Mouse (Mus musculus) heart, adult 2 months (tissue): ENCODE measurements around the gene Eml1. TPM values are rescaled to one million over a fixed set of nuclear protein-coding genes. Genes with fewer than 3 reads are reported as not detected.

Experiments
- DNase-seq, 2 experiments: peaks; one replicate each; pipeline ENCODE4 v3.0.0; 2021
- H3K27ac ChIP-seq: fragments of 200-600 bp; 2 replicates; pipeline ENCODE4 v1.8.1; 2022
- H3K27me3 ChIP-seq: fragments of 200-500 bp; 2 replicates; pipeline ENCODE4 v1.6.1; 2012; ENCODE audit warnings: mild to moderate bottlenecking, low read length, inconsistent platforms, mixed read lengths; ENCODE audit not compliant: control insufficient read depth, insufficient read depth
- H3K36me3 ChIP-seq: fragments of 200-500 bp; 2 replicates; pipeline ENCODE4 v1.6.1; 2012; ENCODE audit warnings: low read length, inconsistent platforms; ENCODE audit not compliant: control insufficient read depth, insufficient read depth
- H3K4me1 ChIP-seq: fragments of 200-500 bp; 2 replicates; pipeline ENCODE4 v1.6.1; 2011; ENCODE audit warnings: low read length; ENCODE audit not compliant: control insufficient read depth, insufficient read depth
- H3K4me3 ChIP-seq: fragments of 200-600 bp; 2 replicates; pipeline ENCODE4 v1.8.1; 2022
- H3K79me2 ChIP-seq: fragments of 200-500 bp; replicated peaks from 2 replicates; pipeline ENCODE4 v1.6.1; 2012; ENCODE audit warnings: mild to moderate bottlenecking, inconsistent platforms, low read length, moderate library complexity, mixed read lengths; ENCODE audit not compliant: control insufficient read depth, insufficient read depth
- H3K9ac ChIP-seq: fragments of 200-500 bp; 2 replicates; pipeline ENCODE4 v1.6.1; 2012; ENCODE audit warnings: low read depth, mild to moderate bottlenecking, control low read depth, inconsistent platforms, low read length, mixed read lengths
- CTCF ChIP-seq: fragments of 200-600 bp; IDR thresholded peaks from 2 replicates; pipeline ENCODE4 v1.8.1; 2022; ENCODE audit warnings: antibody characterized with exemption, mild to moderate bottlenecking, moderate library complexity
- EP300 ChIP-seq: fragments of 200-500 bp; IDR thresholded peaks from 2 replicates; pipeline ENCODE4 v1.6.1; 2011; ENCODE audit warnings: low read depth, low read length, control low read depth; ENCODE audit not compliant: insufficient read depth
- POLR2A ChIP-seq: fragments of 200-500 bp; IDR thresholded peaks from 2 replicates; pipeline ENCODE4 v1.6.1; 2011; ENCODE audit warnings: mild to moderate bottlenecking, low read depth, low read length, control low read depth; ENCODE audit not compliant: insufficient read depth
- WGBS: fragments of 180-500 bp; shearing (Covaris S2); methylation state at CpG from one replicate; pipeline ENCODE4 v1.1.7; 2018; 5-methylcytosine and 5-hydroxymethylcytosine counted together
- intact Hi-C: fragments of 180-260 bp; cut with DNase I; formaldehyde crosslinking; loops from one replicate; pipeline ENCODE4 v1.15.1; 2025
- polyA plus RNA-seq: library from polyadenylated mRNA; depleted of rRNA; stranded (reverse); fragments of >200 nt; gene quantifications from 2 replicates; pipeline ENCODE4 v1.2.3, GENCODE M21; 2012; rRNA removed
- total RNA-seq, 2 experiments: library from RNA; stranded (reverse); gene quantifications; 2 replicates each; pipeline ENCODE4 v1.2.3; 2021

The Eml1 gene
- total and polyA plus RNA-seq, 3 experiments, result 68.7 to 84.7 (median 73.5) TPM

DNA sequence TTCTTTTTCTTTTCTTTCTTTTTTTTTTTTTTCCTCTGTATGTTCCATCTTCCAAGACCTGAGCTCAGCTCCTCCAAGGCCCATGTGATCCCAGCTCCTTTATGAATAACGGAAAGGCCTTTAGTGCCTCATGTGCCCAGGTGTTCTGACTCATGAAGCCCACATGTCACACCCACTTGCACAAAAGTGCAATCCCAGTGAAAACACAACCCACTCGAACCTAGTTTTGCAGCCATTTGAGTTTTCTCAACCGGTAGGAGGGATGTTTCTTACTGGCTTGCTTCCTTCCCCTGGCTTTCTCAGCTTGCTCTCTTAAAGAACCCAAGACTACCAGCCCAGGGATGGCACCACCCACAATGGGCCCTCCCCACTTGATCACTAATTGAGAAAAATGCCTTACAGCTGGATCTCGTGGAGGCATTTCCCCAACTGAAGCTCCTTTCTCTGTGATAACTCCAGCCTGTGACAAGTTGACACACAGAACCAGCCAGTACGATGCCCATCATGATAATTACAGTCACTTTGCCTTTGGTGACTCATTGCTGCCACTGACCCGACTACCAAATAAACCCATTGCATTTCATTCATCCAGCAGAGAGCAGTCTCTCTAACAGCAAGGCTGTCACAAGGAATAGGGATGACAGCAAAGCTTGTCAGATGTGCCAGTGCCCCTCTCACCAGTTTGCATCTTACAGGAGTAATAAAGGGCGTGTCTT lies 208.6 kb downstream of the Eml1 start:
- H3K27ac ChIP-seq, result no peak overlapping the region
- H3K4me1 ChIP-seq, result no peaks in the 10 kb centered on the region
- intact Hi-C loops, result no loop called here
- no peaks in the 10 kb centered on the region for H3K36me3 ChIP-seq
- 62% methylated on average over 7 of the region's 7 CpGs for WGBS
- no peaks in the 10 kb centered on the region for H3K79me2 ChIP-seq
- TF ChIP-seq POLR2A (no peak), EP300 (no peak), CTCF (no peak)
- DNase-seq, result no peak
- H3K9ac ChIP-seq, result no peak overlapping the region
- H3K27me3 ChIP-seq, result no peaks in the 10 kb centered on the region
- no peak overlapping the region for H3K4me3 ChIP-seq

DNA sequence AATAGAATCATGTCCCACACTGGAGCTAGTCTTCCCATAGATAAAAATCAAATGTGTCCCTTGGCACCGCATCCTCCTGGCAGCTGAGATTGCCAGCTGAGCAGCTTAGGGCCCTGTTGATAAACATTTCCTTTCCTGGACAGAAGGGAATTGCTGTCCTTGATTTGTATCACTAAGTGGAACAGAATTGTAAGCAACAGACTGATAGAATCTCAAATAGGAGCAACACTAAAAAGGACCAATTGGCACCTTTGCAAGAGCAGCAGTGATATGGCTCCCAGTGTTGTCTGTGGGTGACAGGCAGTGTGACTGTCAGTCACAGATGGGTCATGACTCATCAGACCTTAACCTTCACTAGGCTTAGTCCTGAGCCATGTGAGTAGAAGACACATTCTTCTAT lies 213.0 kb downstream of the Eml1 start:
- Histone ChIP-seq H3K9ac (no peak overlapping the region), H3K4me3 (no peak overlapping the region), H3K4me1 (no peaks in the 10 kb centered on the region), H3K36me3 (no peaks in the 10 kb centered on the region), H3K79me2 (no peaks in the 10 kb centered on the region), H3K27ac (no peak overlapping the region), H3K27me3 (no peaks in the 10 kb centered on the region)
- no peak for DNase-seq
- intact Hi-C loops, result no loop called here
- 55% methylated on average over 1 of the region's 1 CpGs for WGBS
- TF ChIP-seq CTCF, result no peak
- TF ChIP-seq POLR2A, result no peak

Other genes starting within 250 kb of the Eml1 start
- 10 to 100 TPM; 84.6 to 99.8 TPM for gene Setd3, start 191.6 kb upstream of the Eml1 start, total RNA-seq
- gene Setd3, start 191.6 kb upstream of the Eml1 start, polyA plus RNA-seq, result 25.0 and 46.8 TPM in 2 replicates
- gene Ccnk, start 191.4 kb upstream of the Eml1 start, total RNA-seq, result 10 to 100 TPM; 28.9 to 31.9 TPM
- 14.8 and 20.6 TPM in 2 replicates for gene Ccnk, start 191.4 kb upstream of the Eml1 start, polyA plus RNA-seq
- gene Ccdc85c, start 95.5 kb upstream of the Eml1 start, total RNA-seq, result 10 to 100 TPM; 39.2 to 43.9 TPM
- 27.1 and 29.3 TPM in 2 replicates for gene Ccdc85c, start 95.5 kb upstream of the Eml1 start, polyA plus RNA-seq
- 1 to 10 TPM; 1.2 to 1.5 TPM for gene Hhipl1, start 64.7 kb upstream of the Eml1 start, total RNA-seq
- 1.6 and 1.8 TPM in 2 replicates for gene Hhipl1, start 64.7 kb upstream of the Eml1 start, polyA plus RNA-seq
- gene Cyp46a1, start 36.6 kb upstream of the Eml1 start, total RNA-seq, result under 1 TPM; 0.41 to 0.47 TPM
- 1.3 and 1.8 TPM in 2 replicates for gene Cyp46a1, start 36.6 kb upstream of the Eml1 start, polyA plus RNA-seq
- gene Evl, start 183.8 kb downstream of the Eml1 start, total RNA-seq, result 10 to 100 TPM; 36.4 to 40.6 TPM
- gene Evl, start 183.8 kb downstream of the Eml1 start, polyA plus RNA-seq, result 34.8 and 44.0 TPM in 2 replicates